Mouse (Mus musculus) kidney, embryonic 14.5 days (tissue): ENCODE results near the gene Cbx5. TPM values are rescaled to one million over a fixed set of nuclear protein-coding genes. Genes with fewer than 3 reads are reported as not detected.

Experiments used
- ATAC-seq: fragments of 200-750 bp; cut with Nextera tagmentation; 2 replicates; pipeline ENCODE4 v1.8.0; 2017; ENCODE audit warnings: moderate number of reproducible peaks, mild to moderate bottlenecking, moderate TSS enrichment, moderate library complexity; ENCODE audit not compliant: low FRiP score, low TSS enrichment
- H3K27ac ChIP-seq: fragments of 300-500 bp; sonication (generic); 2 replicates; pipeline ENCODE4 v1.5.1; 2014; ENCODE audit warnings: low read depth, mild to moderate bottlenecking, low read length, moderate library complexity, mixed read lengths
- H3K27me3 ChIP-seq: fragments of 300-500 bp; sonication (generic); 2 replicates; pipeline ENCODE4 v1.6.1; 2014; ENCODE audit warnings: mild to moderate bottlenecking, low read length; ENCODE audit not compliant: control insufficient read depth, insufficient read depth
- H3K36me3 ChIP-seq: fragments of 300-500 bp; sonication (generic); 2 replicates; pipeline ENCODE4 v1.6.1; 2014; ENCODE audit warnings: low read length, mixed read lengths; ENCODE audit not compliant: control insufficient read depth, insufficient read depth
- H3K4me1 ChIP-seq: fragments of 300-500 bp; sonication (generic); 2 replicates; pipeline ENCODE4 v1.6.1; 2014; ENCODE audit warnings: low read length, mixed read lengths; ENCODE audit not compliant: control insufficient read depth, insufficient read depth
- H3K4me2 ChIP-seq: fragments of 300-500 bp; sonication (generic); replicated peaks from 2 replicates; pipeline ENCODE4 v1.6.1; 2014; ENCODE audit warnings: low read depth, mild to moderate bottlenecking, low read length
- H3K4me3 ChIP-seq: fragments of 300-500 bp; sonication (generic); 2 replicates; pipeline ENCODE4 v1.5.1; 2014; ENCODE audit warnings: mild to moderate bottlenecking, low read length
- H3K9ac ChIP-seq: fragments of 300-500 bp; sonication (generic); 2 replicates; pipeline ENCODE4 v1.6.1; 2014; ENCODE audit warnings: low read depth, mild to moderate bottlenecking, low read length, moderate library complexity
- H3K9me3 ChIP-seq: fragments of 300-500 bp; sonication (generic); 2 replicates; pipeline ENCODE4 v1.6.1; 2016; ENCODE audit warnings: low read length; ENCODE audit not compliant: control insufficient read depth
- WGBS: fragments of 180-500 bp; shearing (Covaris S2); extraction: QIAGEN DNeasy Blood & Tissue Kit; methylation state at CpG from one replicate; pipeline ENCODE4 v1.1.7; 2014; 5-methylcytosine and 5-hydroxymethylcytosine counted together
- polyA plus RNA-seq: library from polyadenylated mRNA; unstranded; fragments of >200 nt; fragmentation: Nextera tagmentation; extraction: Ambion mirVana; gene quantifications from 2 replicates; pipeline ENCODE4 v1.2.1, GENCODE M21; 2014

Cbx5 gene
- polyA plus RNA-seq, result 146 and 161 TPM in 2 replicates

GRCm38 (mm10) chr15:103239685-103240159, at the start of gene Cbx5:
Gene Cbx5 (minus strand): TSS chr15:103239816.
- ATAC-seq, result peak; percentile 94
- Histone ChIP-seq H3K9ac (peak within 1 kb of the TSS; percentile 91), H3K27me3 (no peaks in the 10 kb centered on the region), H3K27ac (peak within 1 kb of the TSS; percentile 95), H3K4me1 (peaks cover 21% of the 10 kb centered on the region), H3K4me2 (peak within 1 kb of the TSS; percentile 88), H3K4me3 (peak within 1 kb of the TSS; percentile 83), H3K9me3 (no peaks in the 10 kb centered on the region), H3K36me3 (peaks cover 37% of the 10 kb centered on the region)
- under 1% methylated on average over 39 of the region's 39 CpGs for WGBS

DNA sequence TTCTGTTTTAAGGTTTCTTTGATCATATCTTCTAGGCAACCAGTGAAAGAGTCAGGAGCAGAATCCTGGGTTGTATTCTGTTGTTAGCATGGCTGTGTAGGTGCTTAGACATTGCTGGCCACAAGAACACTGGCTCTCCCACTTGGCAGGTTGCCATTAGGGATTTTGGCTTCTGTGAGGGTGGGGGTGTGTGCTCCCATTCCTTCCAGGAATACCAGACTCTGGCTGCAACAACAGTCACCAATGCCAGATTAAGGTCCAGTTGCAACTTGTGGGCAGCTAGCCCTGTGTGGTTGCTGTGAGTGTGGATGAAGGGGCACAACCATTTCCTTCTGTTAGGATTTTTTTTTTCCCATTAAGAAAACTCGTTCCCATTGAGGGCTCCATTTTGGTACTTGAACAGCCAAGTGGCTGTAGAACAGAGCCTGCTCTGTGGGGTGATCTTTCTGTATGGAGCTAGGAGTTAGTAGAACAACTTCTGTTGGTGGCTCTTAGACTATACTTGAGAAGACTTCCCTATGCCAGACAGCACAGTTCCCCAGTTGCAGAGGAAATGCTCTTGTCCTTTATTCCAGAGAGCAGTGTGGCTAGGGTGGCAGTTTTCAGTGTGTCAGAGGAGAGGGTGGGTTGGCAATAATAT, 46.3 kb upstream of the Cbx5 start:
- peaks cover 26% of the 10 kb centered on the region for H3K4me1 ChIP-seq
- 74% methylated on average over 1 of the region's 1 CpGs for WGBS

DNA sequence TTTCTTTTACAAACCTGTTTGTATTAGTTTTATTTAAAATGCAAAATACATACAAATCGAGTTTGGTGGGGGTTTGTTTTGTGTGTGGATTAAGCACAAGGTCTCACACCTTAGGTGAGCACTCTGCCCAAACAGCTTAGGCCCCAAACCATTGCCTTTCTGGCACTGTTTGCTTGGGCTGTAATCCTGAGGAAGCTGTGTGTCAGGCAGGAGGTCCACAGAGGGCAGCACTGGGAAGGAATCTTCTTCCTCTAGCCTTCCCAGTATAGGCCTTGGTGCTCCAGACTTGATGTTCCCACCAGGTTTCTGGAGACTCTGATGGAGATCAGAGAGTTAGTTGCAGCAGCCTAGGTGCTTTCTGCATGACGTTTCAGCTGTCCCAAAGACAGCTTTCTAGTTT, 45.0 kb upstream of the Cbx5 start:
- 19% methylated on average over 2 of the region's 2 CpGs for WGBS

More for the DNA sequence above, 46.3 kb upstream of the Cbx5 start:
- H3K36me3 ChIP-seq, result peaks cover 16% of the 10 kb centered on the region
- H3K27ac ChIP-seq, result no peak overlapping the region
- no peak overlapping the region for H3K4me2 ChIP-seq
- no peak for ATAC-seq
- no peak overlapping the region for H3K4me3 ChIP-seq
- H3K9ac ChIP-seq, result no peak overlapping the region
- no peaks in the 10 kb centered on the region for H3K27me3 ChIP-seq
- no peaks in the 10 kb centered on the region for H3K9me3 ChIP-seq

GRCm38 (mm10) chr15:103284066-103284465, 44.5 kb upstream of the Cbx5 start:
- Histone ChIP-seq H3K27me3 (no peaks in the 10 kb centered on the region), H3K9ac (no peak overlapping the region), H3K4me2 (no peak overlapping the region), H3K9me3 (no peaks in the 10 kb centered on the region), H3K27ac (no peak overlapping the region), H3K36me3 (peaks cover 6% of the 10 kb centered on the region; the same call in 1 of the 2 replicates), H3K4me3 (no peak overlapping the region), H3K4me1 (peaks cover 12% of the 10 kb centered on the region)
- WGBS, result 60% methylated on average over 3 of the region's 3 CpGs
- ATAC-seq, result no peak

More for the DNA sequence above, 45.0 kb upstream of the Cbx5 start:
- ATAC-seq, result no peak
- H3K27me3 ChIP-seq, result no peaks in the 10 kb centered on the region
- H3K4me2 ChIP-seq, result no peak overlapping the region
- H3K27ac ChIP-seq, result no peak overlapping the region
- H3K9me3 ChIP-seq, result no peaks in the 10 kb centered on the region
- H3K4me3 ChIP-seq, result no peak overlapping the region
- peaks cover 10% of the 10 kb centered on the region; the same call in 1 of the 2 replicates for H3K36me3 ChIP-seq
- peaks cover 17% of the 10 kb centered on the region for H3K4me1 ChIP-seq
- H3K9ac ChIP-seq, result no peak overlapping the region

- H3K27me3 ChIP-seq, result no peaks in the 10 kb centered on the region
- no peak overlapping the region for H3K4me2 ChIP-seq
- H3K4me1 ChIP-seq, result peaks cover 13% of the 10 kb centered on the region; the same call in 1 of the 2 replicates
- no peak overlapping the region for H3K4me3 ChIP-seq
- H3K9ac ChIP-seq, result no peak overlapping the region
- 86% methylated on average over 3 of the region's 3 CpGs for WGBS
- ATAC-seq, result no peak
- peaks cover 3% of the 10 kb centered on the region; the same call in 1 of the 2 replicates for H3K36me3 ChIP-seq
- no peaks in the 10 kb centered on the region for H3K9me3 ChIP-seq
- H3K27ac ChIP-seq, result no peak overlapping the region
Observed at GRCm38 (mm10) chr15:103281465-103282205, 42.0 kb upstream of the Cbx5 start.

- Histone ChIP-seq H3K27me3 (no peaks in the 10 kb centered on the region), H3K4me3 (no peak overlapping the region), H3K4me2 (no peak overlapping the region), H3K36me3 (peaks cover 3% of the 10 kb centered on the region; the same call in 1 of the 2 replicates), H3K9me3 (no peaks in the 10 kb centered on the region), H3K4me1 (peaks cover 13% of the 10 kb centered on the region; the same call in 1 of the 2 replicates), H3K27ac (no peak overlapping the region), H3K9ac (no peak overlapping the region)
- ATAC-seq, result 0 out of 2 replicates have a peak, but pooled peaks have one; percentile 52
- WGBS, result 50% methylated on average over 3 of the region's 3 CpGs
Observed at GRCm38 (mm10) chr15:103280817-103281464, 41.3 kb upstream of the Cbx5 start.

DNA sequence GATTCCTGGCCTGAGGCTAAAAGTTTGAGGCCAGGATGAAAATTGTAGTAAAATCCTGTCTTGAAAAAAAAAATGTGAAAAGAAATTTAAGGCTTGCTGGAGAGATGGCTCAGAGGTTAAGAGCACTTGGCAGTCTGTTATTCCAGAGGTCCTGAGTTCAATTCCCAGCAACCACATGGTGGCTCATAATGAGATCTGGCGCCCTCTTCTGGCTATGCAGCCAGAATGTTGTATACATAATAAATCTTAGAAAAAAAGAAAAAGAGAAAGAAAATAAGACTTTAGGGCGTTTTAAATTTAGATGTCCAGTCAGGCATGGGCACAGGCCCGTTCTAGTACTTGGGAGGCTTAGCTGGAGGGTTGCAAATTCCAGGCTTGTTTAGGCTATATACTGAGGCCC, 40.1 kb upstream of the Cbx5 start:
- Histone ChIP-seq H3K4me1 (peaks cover 4% of the 10 kb centered on the region; the same call in 1 of the 2 replicates), H3K4me2 (no peak overlapping the region), H3K36me3 (peaks cover 3% of the 10 kb centered on the region; the same call in 1 of the 2 replicates), H3K4me3 (no peak overlapping the region), H3K27me3 (no peaks in the 10 kb centered on the region), H3K9ac (no peak overlapping the region), H3K27ac (no peak overlapping the region), H3K9me3 (no peaks in the 10 kb centered on the region)
- ATAC-seq, result no peak
- WGBS, result 46% methylated on average over 3 of the region's 3 CpGs

GRCm38 (mm10) chr15:103277949-103278348, 38.3 kb upstream of the Cbx5 start:
- no peaks in the 10 kb centered on the region for H3K9me3 ChIP-seq
- H3K4me2 ChIP-seq, result no peak overlapping the region
- no peak for ATAC-seq
- 18% methylated on average over 7 of the region's 7 CpGs for WGBS
- peaks cover 4% of the 10 kb centered on the region; the same call in 1 of the 2 replicates for H3K4me1 ChIP-seq
- no peak overlapping the region for H3K27ac ChIP-seq
- H3K9ac ChIP-seq, result no peak overlapping the region; the same call in 1 of the 2 replicates
- no peak overlapping the region for H3K4me3 ChIP-seq
- no peaks in the 10 kb centered on the region for H3K27me3 ChIP-seq
- H3K36me3 ChIP-seq, result peaks cover 3% of the 10 kb centered on the region; the same call in 1 of the 2 replicates
